Mouse (Mus musculus) cortical plate, adult 2 months (tissue): ENCODE results near the gene Npr1. TPM values are rescaled to one million over a fixed set of nuclear protein-coding genes. Genes with fewer than 3 reads are reported as not detected.
A peak's percentile ranks its signal among the peaks of the same experiment; 100 is the strongest.

Experiments used
- H3K27ac ChIP-seq: fragments of 200-500 bp; 2 replicates; pipeline ENCODE4 v1.5.1; 2012; ENCODE audit warnings: low read length, control low read depth, inconsistent platforms; ENCODE audit not compliant: insufficient read depth
- H3K4me1 ChIP-seq: fragments of 200-500 bp; 2 replicates; pipeline ENCODE4 v1.6.1; 2011; ENCODE audit warnings: low read length; ENCODE audit not compliant: control insufficient read depth, insufficient read depth
- H3K4me3 ChIP-seq: fragments of 200-500 bp; 2 replicates; pipeline ENCODE4 v1.5.1; 2011; ENCODE audit warnings: mild to moderate bottlenecking, low read length, control low read depth; ENCODE audit not compliant: insufficient read depth
- CTCF ChIP-seq: fragments of 200-500 bp; IDR thresholded peaks from 2 replicates; pipeline ENCODE4 v1.5.1; 2011; ENCODE audit warnings: mild to moderate bottlenecking, control low read depth, low read length; ENCODE audit not compliant: insufficient read depth; ENCODE audit errors: extremely low read depth
- POLR2A ChIP-seq: fragments of 200-500 bp; IDR thresholded peaks from 2 replicates; pipeline ENCODE4 v1.6.1; 2011; ENCODE audit warnings: mild to moderate bottlenecking, low read length, control low read depth; ENCODE audit not compliant: insufficient read depth; ENCODE audit errors: extremely low read depth
- polyA plus RNA-seq: library from polyadenylated mRNA; depleted of rRNA; stranded (reverse); fragments of >200 nt; gene quantifications from 2 replicates; pipeline ENCODE4 v1.2.3, GENCODE M21; 2012; rRNA removed

Gene Npr1
- 3.3 and 4.7 TPM in 2 replicates for polyA plus RNA-seq

GRCm38 (mm10) chr3:90465686-90466310 is at the start of gene Npr1:
Npr1 (minus strand) TSS chr3:90465866.
- TF ChIP-seq POLR2A (no peak), CTCF (no peak)
- Histone ChIP-seq H3K27ac (no peak within 1 kb of the TSS), H3K4me1 (no peaks in the 10 kb centered on the region), H3K4me3 (peak within 1 kb of the TSS; percentile 35)

- Histone ChIP-seq H3K27ac (peak overlapping the region; percentile 44), H3K4me3 (peak overlapping the region; percentile 28), H3K4me1 (no peaks in the 10 kb centered on the region)
These were observed 49.6 kb upstream of the Npr1 start for GRCm38 (mm10) chr3:90515242-90515641.

GRCm38 (mm10) chr3:90514691-90515090 is 49.0 kb upstream of the Npr1 start:
- no peaks in the 10 kb centered on the region for H3K4me1 ChIP-seq
- TF ChIP-seq CTCF (no peak), POLR2A (peak; percentile 49; the same call in 1 of the 2 replicates)
- H3K27ac ChIP-seq, result peak overlapping the region; percentile 44
- peak overlapping the region; percentile 28 for H3K4me3 ChIP-seq

More at GRCm38 (mm10) chr3:90515242-90515641, 49.6 kb upstream of the Npr1 start:
- TF ChIP-seq POLR2A (no peak), CTCF (no peak)

- H3K27ac ChIP-seq, result peak within 1 kb of the TSS; percentile 54
- no peak for TF ChIP-seq CTCF
- TF ChIP-seq POLR2A, result peak; percentile 73
- peak within 1 kb of the TSS; percentile 28 for H3K4me3 ChIP-seq
- H3K4me1 ChIP-seq, result no peaks in the 10 kb centered on the region
These were observed 48.3 kb upstream of the Npr1 start, which contains the start of the genes S100a1 and S100a13 for GRCm38 (mm10) chr3:90513796-90514590. S100a1 (minus strand) TSS chr3:90514392. S100a13 (plus strand) TSS chr3:90514435.

GRCm38 (mm10) chr3:90512948-90513642 is 47.4 kb upstream of the Npr1 start:
- TF ChIP-seq POLR2A (no peak), CTCF (no peak)
- Histone ChIP-seq H3K4me3 (peak overlapping the region; percentile 28; the same call in 1 of the 2 replicates), H3K4me1 (no peaks in the 10 kb centered on the region; the same call in 1 of the 2 replicates), H3K27ac (peak overlapping the region; percentile 54; the same call in 1 of the 2 replicates)

GRCm38 (mm10) chr3:90512276-90512675 is 46.6 kb upstream of the Npr1 start:
- H3K27ac ChIP-seq, result no peak overlapping the region
- no peak overlapping the region; the same call in 1 of the 2 replicates for H3K4me3 ChIP-seq
- no peak for TF ChIP-seq CTCF
- TF ChIP-seq POLR2A, result no peak
- H3K4me1 ChIP-seq, result peaks cover 3% of the 10 kb centered on the region; the same call in 1 of the 2 replicates

GRCm38 (mm10) chr3:90509747-90510123 is 44.1 kb upstream of the Npr1 start:
- Histone ChIP-seq H3K27ac (no peak overlapping the region), H3K4me1 (peaks cover 6% of the 10 kb centered on the region; the same call in 1 of the 2 replicates), H3K4me3 (peak overlapping the region; percentile 86; the same call in 1 of the 2 replicates)
- TF ChIP-seq CTCF (no peak), POLR2A (no peak)

GRCm38 (mm10) chr3:90508950-90509746 is 43.5 kb upstream of the Npr1 start, which contains the start of gene Chtop:
Chtop (minus strand) TSS chr3:90509498.
- peak; percentile 62; the same call in 1 of the 2 replicates for TF ChIP-seq POLR2A
- no peak for TF ChIP-seq CTCF
- H3K4me1 ChIP-seq, result peaks cover 6% of the 10 kb centered on the region; the same call in 1 of the 2 replicates
- peak within 1 kb of the TSS; percentile 49 for H3K27ac ChIP-seq
- peak within 1 kb of the TSS; percentile 86 for H3K4me3 ChIP-seq
